Mouse (Mus musculus) E14TG2a.4 (cell line): ENCODE measurements around the gene Cygb.

ENCODE experiments used
- CTCF ChIP-seq: conservative IDR thresholded peaks from 2 replicates; pipeline ENCODE4 v1.5.1; 2014; ENCODE audit warnings: low read length
- NANOG ChIP-seq: IDR thresholded peaks from 2 replicates; pipeline ENCODE4 v1.6.1; 2014; ENCODE audit warnings: borderline replicate concordance, low read length, mixed read lengths
- POU5F1 ChIP-seq: IDR thresholded peaks from 2 replicates; pipeline ENCODE4 v1.6.1; 2014; ENCODE audit warnings: low read length, borderline replicate concordance

GRCm38 (mm10) chr11:116599230-116599629 is 54.9 kb downstream of the Cygb start:
- TF ChIP-seq CTCF: no peak
- TF ChIP-seq POU5F1: no peak
- TF ChIP-seq NANOG: no peak
